Mouse (Mus musculus) small intestine, adult 2 months (tissue): ENCODE results near the gene Sytl2.

Experiments used
- CTCF ChIP-seq: fragments of 200-500 bp; IDR thresholded peaks from 2 replicates; pipeline ENCODE4 v1.5.1; 2012; ENCODE audit warnings: low read depth, mild to moderate bottlenecking, control low read depth, inconsistent platforms, low read length, moderate library complexity, mixed read lengths; ENCODE audit not compliant: insufficient replicate concordance, insufficient read length; ENCODE audit errors: extremely low read depth
- POLR2A ChIP-seq: fragments of 200-500 bp; IDR thresholded peaks from 2 replicates; pipeline ENCODE4 v1.6.1; 2012; ENCODE audit warnings: low read depth, mild to moderate bottlenecking, control low read depth, inconsistent platforms, low read length, moderate library complexity

DNA sequence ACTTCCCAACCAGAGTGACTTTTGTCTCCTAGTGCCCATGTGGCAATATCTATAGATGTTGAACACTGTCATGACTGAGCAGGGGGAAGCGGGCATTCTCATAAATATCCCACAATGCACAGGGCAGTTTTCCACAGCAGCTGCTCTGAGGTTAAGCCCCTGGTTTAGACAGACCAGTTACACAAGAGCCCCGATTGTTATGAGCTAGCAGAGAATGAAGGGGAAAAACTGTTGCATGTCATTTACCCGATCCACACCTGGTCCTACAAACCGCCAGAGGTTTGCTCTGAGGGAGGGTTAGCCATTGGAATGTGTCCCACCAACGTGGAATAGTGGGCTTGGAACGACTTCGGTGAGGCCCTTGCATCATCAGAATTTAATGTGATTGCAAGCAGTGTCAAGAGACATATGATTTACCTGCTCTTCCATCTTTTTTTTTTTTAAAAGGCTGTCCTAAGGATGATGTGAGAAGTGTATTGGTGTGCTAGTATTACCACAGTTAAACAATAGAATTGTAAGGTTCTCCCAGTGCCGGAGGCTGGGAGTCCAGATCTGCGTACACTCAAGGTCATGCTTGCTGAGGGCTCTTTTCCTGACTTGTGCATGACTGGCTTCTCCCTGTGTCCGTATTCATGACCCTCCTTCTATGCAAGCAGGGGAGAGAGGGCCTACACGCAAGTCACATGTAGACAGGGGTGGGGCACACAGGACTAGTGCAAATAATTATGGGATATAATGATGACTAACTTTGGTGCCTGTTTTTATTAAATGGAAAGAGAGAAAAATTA is 20.1 kb upstream of the Sytl2 start:
- no peak for TF ChIP-seq CTCF
- no peak for TF ChIP-seq POLR2A
